Mouse (Mus musculus): ENCODE data around the gene Cpt1b. TPM values are rescaled to one million over a fixed set of nuclear protein-coding genes. Genes with fewer than 3 reads are reported as not detected.

Cpt1b gene
- polyA plus RNA-seq (2015; fragmentation: Nextera tagmentation; extraction: Ambion mirVana) = 0.63 and 0.66 TPM in 2 replicates

DNA sequence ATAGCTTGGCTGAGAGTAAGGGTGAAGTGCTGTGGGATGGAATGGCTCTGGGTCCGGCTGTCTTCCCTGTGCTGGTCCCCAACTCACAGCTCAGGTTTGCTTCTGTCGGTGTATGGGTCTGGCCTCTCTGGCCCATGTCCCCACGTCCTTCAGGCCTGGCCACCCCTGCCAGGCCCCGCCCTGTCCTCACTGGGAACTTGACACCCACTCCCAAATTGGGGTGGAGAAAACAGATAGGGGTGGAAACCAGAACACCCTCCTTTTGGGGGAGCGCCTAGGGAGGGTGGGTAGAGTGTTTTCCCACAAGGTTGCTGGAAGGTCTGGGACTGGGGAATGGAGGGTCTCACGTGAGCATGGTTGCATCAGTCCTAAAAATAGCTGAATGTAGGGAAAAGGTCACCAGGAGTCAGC, at the start of gene Cpt1b:
TSS of gene Cpt1b (minus strand) at position 153 of the 411 bp plus-strand sequence.
- H3K9me3 ChIP-seq = no peaks in the 10 kb centered on the region
- H3K4me2 ChIP-seq = no peak within 1 kb of the TSS
- no peaks in the 10 kb centered on the region for H3K27me3 ChIP-seq (replicated peaks)
- H3K4me1 ChIP-seq = peaks cover 7% of the 10 kb centered on the region
- WGBS = 33% methylated on average over 6 of the region's 6 CpGs
- no peak within 1 kb of the TSS for H3K9ac ChIP-seq
- 0 out of 2 replicates have a peak, but pooled peaks cover 4% of the 10 kb centered on the region for H3K36me3 ChIP-seq
- no peak for ATAC-seq (ENCODE audit: insufficient read depth, low FRiP score, low read depth)
- H3K4me3 ChIP-seq (replicated peaks) = no peak within 1 kb of the TSS
- H3K27ac ChIP-seq = no peak within 1 kb of the TSS

DNA sequence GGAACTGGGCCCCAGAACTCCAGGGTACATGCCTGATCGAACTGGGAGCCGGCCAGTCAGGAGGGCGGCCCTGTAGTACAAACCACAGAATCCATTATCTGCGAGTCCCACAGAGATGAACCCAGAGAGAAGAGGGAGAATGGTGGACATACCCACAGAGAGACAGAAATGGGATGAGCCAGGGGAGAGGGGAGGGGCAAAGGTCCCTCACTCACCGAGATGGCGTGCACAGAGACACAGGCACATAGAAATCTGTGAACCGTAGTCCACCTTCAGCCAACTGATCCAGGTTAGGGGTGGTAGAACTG, 49.6 kb upstream of the Cpt1b start:
- Histone ChIP-seq H3K4me3 (replicated peaks) (peak overlapping the region; percentile 60), H3K36me3 (no peaks in the 10 kb centered on the region), H3K9me3 (no peaks in the 10 kb centered on the region), H3K4me1 (peaks cover 10% of the 10 kb centered on the region), H3K27me3 (replicated peaks) (no peaks in the 10 kb centered on the region), H3K4me2 (peak overlapping the region; percentile 91), H3K9ac (no peak overlapping the region), H3K27ac (no peak overlapping the region)
- no peak for ATAC-seq (ENCODE audit: insufficient read depth, low FRiP score, low read depth)
- 85% methylated on average over 7 of the region's 7 CpGs for WGBS

DNA sequence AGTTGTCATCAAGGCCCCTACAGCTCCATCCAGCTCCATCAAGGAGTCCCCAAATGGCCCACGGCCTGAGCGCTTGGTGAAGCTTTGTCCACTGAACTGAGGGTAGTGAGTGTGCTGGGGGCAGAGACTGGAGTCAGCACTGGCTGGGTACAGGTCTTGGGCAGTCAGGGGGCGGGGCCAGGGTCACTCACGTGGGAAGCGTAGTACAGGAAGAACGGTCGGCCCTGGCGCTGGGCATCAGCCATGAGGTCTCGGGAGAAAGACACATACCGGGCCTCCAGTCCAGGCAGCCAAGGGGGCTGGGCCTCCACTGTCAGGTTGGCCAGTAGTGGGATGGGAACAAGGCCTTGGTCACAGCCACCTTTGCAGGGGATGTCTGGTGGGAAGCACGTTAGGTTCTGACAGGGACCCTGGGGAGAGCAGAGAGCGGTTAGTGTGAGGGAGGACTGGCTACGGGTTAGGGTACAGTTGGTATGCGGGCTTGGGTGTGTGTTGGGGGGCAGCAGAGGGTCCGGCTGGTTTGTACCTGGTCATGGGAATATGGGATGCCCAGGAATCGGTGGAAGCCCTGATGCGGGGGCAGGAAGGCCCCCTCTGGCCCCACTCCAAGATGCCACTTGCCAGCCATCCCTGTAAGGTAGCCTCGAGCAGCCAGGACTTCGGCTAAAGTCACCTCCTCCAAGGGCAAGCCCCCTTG, 49.1 kb upstream of the Cpt1b start:
- no peak overlapping the region for H3K9ac ChIP-seq
- WGBS = 94% methylated on average over 19 of the region's 19 CpGs
- H3K4me1 ChIP-seq = peaks cover 10% of the 10 kb centered on the region

DNA sequence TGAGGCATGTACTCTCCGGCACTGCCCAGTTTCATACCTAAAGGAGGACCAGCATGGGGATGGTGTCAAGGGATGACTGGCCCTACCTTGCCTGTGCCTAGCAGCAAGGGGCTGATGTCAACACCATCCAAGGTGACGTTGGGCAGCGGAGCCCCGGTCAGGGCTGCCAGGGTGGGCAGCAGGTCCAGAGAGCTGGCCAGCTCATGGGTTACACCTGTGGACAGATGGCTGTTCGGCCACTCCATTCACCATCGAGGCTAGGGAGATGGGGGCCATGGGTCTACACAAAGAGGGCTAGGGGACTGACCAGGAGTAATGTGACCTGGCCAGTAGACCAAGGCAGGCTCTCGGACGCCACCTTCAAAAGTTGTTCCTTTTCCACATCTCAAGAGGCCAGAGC, 48.3 kb upstream of the Cpt1b start:
- Histone ChIP-seq H3K4me1 (peaks cover 10% of the 10 kb centered on the region), H3K27me3 (replicated peaks) (no peaks in the 10 kb centered on the region), H3K36me3 (no peaks in the 10 kb centered on the region), H3K27ac (no peak overlapping the region), H3K9ac (no peak overlapping the region), H3K4me2 (no peak overlapping the region), H3K9me3 (no peaks in the 10 kb centered on the region), H3K4me3 (replicated peaks) (no peak overlapping the region)
- no peak for ATAC-seq (ENCODE audit: insufficient read depth, low FRiP score, low read depth)
- 97% methylated on average over 8 of the region's 8 CpGs for WGBS

More for the DNA sequence above, 49.1 kb upstream of the Cpt1b start:
- no peak overlapping the region for H3K27ac ChIP-seq
- H3K27me3 ChIP-seq (replicated peaks) = no peaks in the 10 kb centered on the region
- H3K4me2 ChIP-seq = no peak overlapping the region
- H3K4me3 ChIP-seq (replicated peaks) = no peak overlapping the region
- H3K36me3 ChIP-seq = no peaks in the 10 kb centered on the region
- ATAC-seq (ENCODE audit: insufficient read depth, low FRiP score, low read depth) = no peak
- H3K9me3 ChIP-seq = no peaks in the 10 kb centered on the region

DNA sequence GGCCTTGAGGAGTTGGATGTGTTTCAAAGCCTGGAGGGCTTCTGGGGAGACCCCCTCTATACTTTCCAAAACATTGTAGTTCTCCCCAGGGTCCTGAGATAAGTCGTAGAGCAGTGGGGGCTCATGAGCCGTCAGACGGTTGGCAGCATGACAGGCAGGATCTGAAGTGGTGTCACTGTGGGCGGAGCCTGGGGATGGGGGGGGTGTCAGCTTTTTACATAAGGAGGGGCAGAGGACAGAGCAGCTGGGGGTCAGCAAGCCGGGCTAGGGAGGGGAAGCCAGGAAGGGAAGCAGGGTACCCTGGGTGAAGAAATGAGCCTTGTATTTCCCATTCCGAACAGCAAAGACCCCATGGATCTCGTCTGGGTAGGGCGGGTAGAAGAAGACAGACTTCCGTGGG, 47.7 kb upstream of the Cpt1b start:
- H3K4me1 ChIP-seq = peaks cover 10% of the 10 kb centered on the region

DNA sequence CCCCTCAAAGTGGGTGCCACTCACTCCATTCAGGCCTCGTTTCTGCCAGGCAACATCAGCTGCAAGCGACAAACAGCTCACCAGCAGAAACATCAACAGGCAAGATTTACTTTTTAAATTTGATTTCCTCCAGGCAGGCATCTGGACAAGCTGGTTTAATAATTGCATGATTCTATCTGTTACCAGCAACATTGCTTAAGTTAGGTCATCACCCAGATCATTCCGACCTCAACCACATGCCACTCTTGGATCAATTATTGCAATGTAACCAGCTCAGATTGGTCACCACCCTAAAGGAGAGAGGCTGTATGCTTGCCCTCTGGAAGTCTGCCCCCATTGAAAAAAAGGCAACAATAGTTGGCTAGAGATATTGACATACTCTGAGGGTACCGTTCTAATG, 45.8 kb upstream of the Cpt1b start:
- 84% methylated on average over 4 of the region's 4 CpGs for WGBS
- no peak for ATAC-seq (ENCODE audit: insufficient read depth, low FRiP score, low read depth)
- no peaks in the 10 kb centered on the region for H3K36me3 ChIP-seq
- H3K4me3 ChIP-seq (replicated peaks) = no peak overlapping the region
- no peak overlapping the region for H3K27ac ChIP-seq
- no peaks in the 10 kb centered on the region; the same call in 1 of the 2 replicates for H3K27me3 ChIP-seq (replicated peaks)
- no peak overlapping the region for H3K4me2 ChIP-seq
- H3K4me1 ChIP-seq = peaks cover 9% of the 10 kb centered on the region
- H3K9ac ChIP-seq = no peak overlapping the region
- no peaks in the 10 kb centered on the region for H3K9me3 ChIP-seq

More for the DNA sequence above, 47.7 kb upstream of the Cpt1b start:
- 77% methylated on average over 9 of the region's 9 CpGs for WGBS
- H3K9ac ChIP-seq = no peak overlapping the region
- no peak overlapping the region for H3K4me3 ChIP-seq (replicated peaks)
- no peaks in the 10 kb centered on the region for H3K36me3 ChIP-seq
- no peak for ATAC-seq (ENCODE audit: insufficient read depth, low FRiP score, low read depth)
- H3K9me3 ChIP-seq = no peaks in the 10 kb centered on the region
- H3K4me2 ChIP-seq = no peak overlapping the region
- no peaks in the 10 kb centered on the region for H3K27me3 ChIP-seq (replicated peaks)
- no peak overlapping the region for H3K27ac ChIP-seq

DNA sequence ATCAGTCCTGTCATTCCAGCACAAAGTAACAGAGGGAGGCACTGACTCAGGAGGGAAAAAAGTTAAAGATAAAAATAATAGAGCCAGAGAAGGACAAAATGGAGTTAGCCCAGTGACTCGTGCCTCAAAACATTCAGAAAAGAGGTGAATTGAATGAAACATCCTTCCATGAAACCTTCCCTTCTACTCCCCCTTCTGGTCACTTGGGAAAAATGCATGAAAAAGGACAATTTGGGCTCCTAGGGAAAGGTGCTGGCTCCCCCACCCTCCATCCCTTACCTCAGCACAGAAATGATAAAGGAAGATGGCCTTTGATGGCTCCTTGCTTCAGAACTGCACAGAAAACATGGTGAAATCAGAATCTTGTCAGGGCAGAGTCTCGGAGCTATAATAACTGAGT, 42.9 kb upstream of the Cpt1b start:
- Histone ChIP-seq H3K4me3 (replicated peaks) (no peak overlapping the region), H3K9me3 (no peaks in the 10 kb centered on the region), H3K36me3 (no peaks in the 10 kb centered on the region), H3K9ac (no peak overlapping the region), H3K27me3 (replicated peaks) (no peaks in the 10 kb centered on the region; the same call in 1 of the 2 replicates), H3K27ac (no peak overlapping the region), H3K4me1 (no peaks in the 10 kb centered on the region), H3K4me2 (no peak overlapping the region)
- ATAC-seq (ENCODE audit: insufficient read depth, low FRiP score, low read depth) = no peak
- 29% methylated on average over 2 of the region's 2 CpGs for WGBS

DNA sequence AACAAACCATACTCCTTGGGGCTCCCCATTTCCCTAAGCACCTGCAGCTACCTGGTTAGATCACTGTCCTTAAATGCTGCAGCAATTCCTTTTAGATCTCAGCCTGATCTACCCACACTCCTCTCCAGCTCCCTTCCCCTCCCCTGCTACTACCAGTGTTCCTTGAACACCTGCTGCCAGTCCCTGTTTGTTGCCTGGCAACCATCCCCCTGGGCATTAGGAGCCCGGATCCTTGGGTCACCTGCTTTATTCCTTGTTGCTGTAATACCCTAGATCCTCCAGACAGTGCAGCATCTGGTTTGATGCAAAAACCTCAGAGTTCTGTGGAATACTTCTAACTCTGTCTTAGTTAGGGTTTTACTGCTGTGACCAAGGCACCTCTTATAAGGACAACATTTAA, 39.4 kb upstream of the Cpt1b start:
- no peaks in the 10 kb centered on the region; the same call in 1 of the 2 replicates for H3K27me3 ChIP-seq (replicated peaks)
- no peak for ATAC-seq (ENCODE audit: insufficient read depth, low FRiP score, low read depth)
- no peak overlapping the region for H3K27ac ChIP-seq
- H3K9me3 ChIP-seq = no peaks in the 10 kb centered on the region
- no peaks in the 10 kb centered on the region for H3K4me1 ChIP-seq
- 14% methylated on average over 1 of the region's 1 CpGs for WGBS
- H3K4me2 ChIP-seq = no peak overlapping the region
- H3K9ac ChIP-seq = no peak overlapping the region
- H3K4me3 ChIP-seq (replicated peaks) = no peak overlapping the region
- no peaks in the 10 kb centered on the region for H3K36me3 ChIP-seq

DNA sequence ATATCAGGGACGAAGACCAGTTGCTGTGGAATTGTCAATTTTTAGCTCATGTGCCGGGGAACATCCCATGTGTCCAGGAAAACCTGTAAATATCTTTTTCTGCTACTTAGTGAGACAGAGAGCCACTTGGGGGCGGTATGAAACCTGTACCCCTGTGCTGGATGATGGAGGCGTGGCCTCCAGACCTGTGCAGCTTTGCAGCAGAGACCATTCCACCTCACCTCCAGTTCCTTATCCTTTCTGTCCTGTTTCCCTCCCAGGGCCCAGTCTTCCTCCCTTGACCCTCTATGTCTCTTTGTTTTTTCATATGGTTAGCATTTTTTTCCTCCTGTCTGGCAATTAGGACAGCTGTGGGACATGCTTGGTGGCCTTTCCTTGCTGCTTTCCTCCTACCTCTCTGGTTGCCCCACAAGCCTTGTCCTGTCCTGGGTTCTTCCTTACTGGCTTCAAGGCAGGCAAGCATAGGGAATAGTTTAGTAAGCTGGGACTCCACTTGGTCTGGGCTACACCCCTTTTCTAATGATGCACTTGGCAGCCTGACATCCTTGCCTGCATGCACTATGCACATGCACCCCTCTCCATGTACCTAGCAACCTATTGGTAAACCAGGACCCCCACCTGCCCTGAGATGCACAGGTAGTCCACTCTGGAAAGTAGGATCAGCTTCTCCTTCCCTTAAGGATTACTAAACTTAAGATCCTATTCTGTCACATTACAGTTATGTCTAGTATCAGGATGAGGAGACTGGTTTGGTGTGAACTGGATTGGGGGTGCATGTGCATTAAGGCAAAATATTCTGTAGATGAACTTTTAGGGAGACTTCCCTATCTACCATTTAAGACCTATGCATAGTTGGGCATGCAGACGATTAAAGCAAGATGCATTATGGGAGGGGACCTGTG, 37.9 kb upstream of the Cpt1b start:
- Histone ChIP-seq H3K4me2 (no peak overlapping the region), H3K27me3 (replicated peaks) (no peaks in the 10 kb centered on the region; the same call in 1 of the 2 replicates), H3K4me3 (replicated peaks) (no peak overlapping the region), H3K27ac (no peak overlapping the region), H3K4me1 (no peaks in the 10 kb centered on the region), H3K36me3 (no peaks in the 10 kb centered on the region), H3K9ac (no peak overlapping the region), H3K9me3 (no peaks in the 10 kb centered on the region)
- 44% methylated on average over 5 of the region's 5 CpGs for WGBS
- no peak for ATAC-seq (ENCODE audit: insufficient read depth, low FRiP score, low read depth)

DNA sequence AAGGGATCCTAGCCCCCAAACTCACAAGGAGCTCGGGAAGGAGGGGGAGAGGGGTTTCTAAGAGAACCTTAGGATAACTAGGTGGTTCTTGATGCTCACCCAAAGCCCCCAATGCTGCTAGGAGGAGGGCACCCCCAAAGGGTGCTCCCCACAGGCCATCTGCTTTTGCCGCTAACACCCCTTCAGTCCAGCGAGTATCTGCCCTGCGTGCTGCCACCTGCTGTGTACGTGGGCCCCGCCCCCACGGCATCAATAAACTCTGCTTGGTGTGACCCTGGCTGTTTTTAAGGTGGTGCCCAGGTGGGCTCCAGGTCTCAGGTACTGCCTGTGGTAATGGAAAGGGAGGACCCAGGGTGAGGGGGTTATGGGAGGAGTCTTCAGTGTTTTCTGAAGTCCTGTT, 36.5 kb upstream of the Cpt1b start:
- no peak for ATAC-seq (ENCODE audit: insufficient read depth, low FRiP score, low read depth)
- WGBS = 77% methylated on average over 7 of the region's 7 CpGs
- Histone ChIP-seq H3K4me3 (replicated peaks) (no peak overlapping the region), H3K27ac (no peak overlapping the region), H3K9ac (no peak overlapping the region), H3K27me3 (replicated peaks) (no peaks in the 10 kb centered on the region), H3K4me1 (no peaks in the 10 kb centered on the region), H3K4me2 (no peak overlapping the region), H3K9me3 (no peaks in the 10 kb centered on the region), H3K36me3 (no peaks in the 10 kb centered on the region)

DNA sequence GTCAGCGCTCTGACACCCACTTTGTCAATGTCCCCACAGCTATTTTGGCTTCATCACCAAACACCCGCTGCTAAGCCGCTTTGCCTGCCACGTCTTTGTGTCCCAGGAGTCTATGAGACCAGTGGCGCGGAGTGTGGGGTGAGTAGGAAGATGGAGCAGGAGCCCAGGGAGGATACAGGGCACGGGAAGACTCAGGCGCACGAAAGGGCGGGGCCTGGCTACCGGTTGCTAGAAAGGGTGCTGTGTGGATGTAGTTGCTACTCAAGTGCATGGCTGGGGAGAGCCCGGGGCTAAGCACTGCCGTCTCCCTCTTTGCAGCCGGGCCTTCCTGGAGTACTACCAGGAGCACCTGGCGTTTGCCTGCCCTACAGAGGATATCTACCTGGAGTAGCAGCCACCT, 35.7 kb upstream of the Cpt1b start:
- no peak overlapping the region for H3K4me2 ChIP-seq
- H3K4me3 ChIP-seq (replicated peaks) = no peak overlapping the region
- no peak overlapping the region for H3K9ac ChIP-seq
- H3K4me1 ChIP-seq = no peaks in the 10 kb centered on the region
- ATAC-seq (ENCODE audit: insufficient read depth, low FRiP score, low read depth) = no peak
- H3K27me3 ChIP-seq (replicated peaks) = no peaks in the 10 kb centered on the region
- no peaks in the 10 kb centered on the region for H3K36me3 ChIP-seq
- no peak overlapping the region for H3K27ac ChIP-seq
- 79% methylated on average over 15 of the region's 15 CpGs for WGBS
- no peaks in the 10 kb centered on the region for H3K9me3 ChIP-seq

DNA sequence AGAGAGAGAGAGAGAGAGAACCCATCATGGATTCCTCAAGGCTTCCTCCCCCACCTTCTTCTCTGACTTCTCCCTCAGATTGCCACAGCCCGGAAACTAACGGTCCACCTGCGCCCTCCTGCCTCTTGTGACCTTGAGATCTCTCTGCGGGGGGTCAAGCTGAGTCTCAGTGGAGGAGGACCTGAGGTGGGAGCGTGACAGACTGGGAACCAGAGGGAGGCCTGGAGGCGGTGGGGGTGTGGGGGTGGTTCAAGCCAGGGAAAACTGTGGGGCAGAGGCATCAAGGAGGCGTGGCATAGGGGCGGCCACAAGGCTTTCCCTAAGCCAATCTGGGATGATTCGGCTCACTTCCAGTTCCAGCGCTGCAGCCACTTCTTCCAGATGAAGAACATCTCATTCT, 34.6 kb upstream of the Cpt1b start:
- WGBS = 57% methylated on average over 9 of the region's 10 CpGs
- no peaks in the 10 kb centered on the region for H3K4me1 ChIP-seq

More for the DNA sequence above, 34.6 kb upstream of the Cpt1b start:
- Histone ChIP-seq H3K4me3 (replicated peaks) (no peak overlapping the region), H3K36me3 (no peaks in the 10 kb centered on the region), H3K9me3 (no peaks in the 10 kb centered on the region), H3K27ac (no peak overlapping the region), H3K9ac (no peak overlapping the region), H3K27me3 (replicated peaks) (0 out of 2 replicates have a peak, but pooled peaks cover 3% of the 10 kb centered on the region), H3K4me2 (no peak overlapping the region)
- no peak for ATAC-seq (ENCODE audit: insufficient read depth, low FRiP score, low read depth)

Measured in stomach, embryonic 15.5 days (tissue).